Mouse (Mus musculus) heart, embryonic 10.5 days (tissue): ENCODE data around the gene Elovl5. TPM values are rescaled to one million over a fixed set of nuclear protein-coding genes. Genes with fewer than 3 reads are reported as not detected.

Experiments used
- DNase-seq: peaks from one replicate; pipeline ENCODE4 v3.0.0-alpha.2; 2017; ENCODE audit warnings: low spot score
- H3K27ac ChIP-seq: fragments of 300-500 bp; sonication (generic); 2 replicates; pipeline ENCODE4 v1.5.1; 2016; ENCODE audit warnings: mild to moderate bottlenecking
- H3K27me3 ChIP-seq: fragments of 300-500 bp; sonication (generic); 2 replicates; pipeline ENCODE4 v1.6.1; 2016; ENCODE audit warnings: mild to moderate bottlenecking; ENCODE audit not compliant: poor library complexity, insufficient read depth, severe bottlenecking
- H3K36me3 ChIP-seq: fragments of 300-500 bp; sonication (generic); 2 replicates; pipeline ENCODE4 v1.6.1; 2016; ENCODE audit warnings: mild to moderate bottlenecking, moderate library complexity
- H3K4me1 ChIP-seq: fragments of 300-500 bp; sonication (generic); 2 replicates; pipeline ENCODE4 v1.6.1; 2016; ENCODE audit warnings: mild to moderate bottlenecking
- H3K4me3 ChIP-seq: fragments of 300-500 bp; sonication (generic); 2 replicates; pipeline ENCODE4 v1.5.1; 2016; ENCODE audit warnings: mild to moderate bottlenecking, moderate library complexity
- H3K9me3 ChIP-seq: fragments of 300-500 bp; sonication (generic); 2 replicates; pipeline ENCODE4 v1.6.1; 2016; ENCODE audit warnings: mild to moderate bottlenecking, moderate library complexity
- WGBS: fragments of 180-500 bp; shearing (Covaris S2); methylation state at CpG from one replicate; pipeline ENCODE4 v1.1.7; 2016; 5-methylcytosine and 5-hydroxymethylcytosine counted together
- polyA plus RNA-seq: library from polyadenylated mRNA; unstranded; fragments of >200 nt; fragmentation: Nextera tagmentation; extraction: Ambion mirVana; gene quantifications from 2 replicates; pipeline ENCODE4 v1.2.1, GENCODE M21; 2016

Gene Elovl5
- 93.6 and 93.9 TPM in 2 replicates for polyA plus RNA-seq

DNA sequence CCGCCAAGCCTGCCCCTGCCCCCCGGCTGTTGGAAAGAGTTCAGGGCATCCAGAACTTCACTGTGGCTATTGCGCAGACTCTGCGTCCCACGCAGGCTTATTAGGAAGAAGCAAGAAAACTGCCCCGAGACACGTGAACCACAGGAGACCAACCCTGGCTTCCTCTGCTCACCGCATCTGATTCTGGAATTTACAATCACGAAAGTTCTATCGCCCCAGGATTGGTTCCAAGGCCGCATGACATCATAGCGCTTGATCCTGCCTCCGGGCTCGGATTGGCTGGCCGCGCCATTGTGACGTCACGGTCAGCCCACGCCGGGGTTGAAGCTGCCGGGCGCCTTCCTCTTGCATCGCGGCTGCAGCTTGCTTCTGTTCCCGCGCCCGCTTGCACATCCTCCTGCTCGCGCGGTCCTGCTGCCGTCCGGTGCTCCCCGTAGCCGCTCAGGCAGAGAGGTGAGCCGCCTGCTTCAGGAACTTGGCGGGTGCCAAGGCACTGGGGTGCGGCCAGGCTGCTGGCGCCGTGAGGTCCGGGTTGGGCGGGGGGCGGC is at the start of gene Elovl5:
Gene Elovl5 (plus strand): TSS at position 291 of the 548 bp plus-strand sequence.
- DNase-seq, result peak; percentile 98
- H3K27me3 ChIP-seq, result no peaks in the 10 kb centered on the region
- H3K36me3 ChIP-seq, result no peaks in the 10 kb centered on the region
- WGBS, result under 1% methylated on average over 42 of the region's 42 CpGs
- H3K9me3 ChIP-seq, result no peaks in the 10 kb centered on the region
- peaks cover 27% of the 10 kb centered on the region for H3K4me1 ChIP-seq
- peak within 1 kb of the TSS; percentile 96 for H3K27ac ChIP-seq
- H3K4me3 ChIP-seq, result peak within 1 kb of the TSS; percentile 99

DNA sequence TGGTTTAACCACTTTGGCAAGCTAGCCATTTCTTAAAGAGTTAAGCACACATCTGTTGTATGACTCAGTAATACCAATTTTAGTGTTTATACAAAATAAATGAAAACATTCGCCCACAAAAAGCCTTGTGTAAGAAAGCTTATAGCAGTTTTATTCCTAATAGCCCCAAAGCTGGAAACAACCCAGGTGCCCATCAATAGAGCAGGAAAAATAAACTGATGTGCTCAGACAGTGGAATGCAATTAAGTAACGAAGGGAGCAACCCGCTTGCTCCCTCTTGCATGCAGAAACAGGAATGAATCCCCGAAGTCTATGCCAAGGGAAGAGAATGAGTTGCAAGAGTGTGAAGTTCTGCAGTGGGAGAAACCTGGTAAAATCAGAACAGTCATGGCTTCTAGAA is 25.7 kb upstream of the Elovl5 start:
- no peak overlapping the region for H3K4me3 ChIP-seq
- no peaks in the 10 kb centered on the region for H3K4me1 ChIP-seq
- 80% methylated on average over 4 of the region's 4 CpGs for WGBS
- H3K36me3 ChIP-seq, result no peaks in the 10 kb centered on the region
- no peak for DNase-seq
- no peak overlapping the region for H3K27ac ChIP-seq
- H3K9me3 ChIP-seq, result no peaks in the 10 kb centered on the region
- H3K27me3 ChIP-seq, result no peaks in the 10 kb centered on the region

DNA sequence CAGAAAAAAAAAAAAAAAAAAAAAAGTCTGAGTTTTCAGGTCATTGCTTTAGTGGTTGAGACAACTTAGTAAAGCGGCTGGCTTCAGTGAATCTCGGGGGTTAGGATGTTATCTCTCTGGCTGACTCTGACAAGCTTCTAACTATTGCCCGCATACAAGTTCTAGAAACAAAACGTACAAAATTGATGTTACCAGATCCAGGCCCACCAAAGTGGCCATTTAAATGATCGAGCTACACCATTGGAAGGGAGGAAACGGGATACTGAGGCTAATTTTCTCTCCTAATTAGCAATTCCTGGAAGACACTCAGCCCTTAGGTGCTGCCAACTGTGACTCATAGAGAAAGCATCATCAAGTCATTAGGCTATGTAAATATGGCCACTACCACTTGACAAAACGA is 18.6 kb upstream of the Elovl5 start:
- H3K27ac ChIP-seq, result no peak overlapping the region
- H3K36me3 ChIP-seq, result no peaks in the 10 kb centered on the region
- 64% methylated on average over 7 of the region's 7 CpGs for WGBS
- H3K9me3 ChIP-seq, result no peaks in the 10 kb centered on the region
- no peaks in the 10 kb centered on the region for H3K4me1 ChIP-seq
- H3K4me3 ChIP-seq, result no peak overlapping the region
- DNase-seq, result no peak
- no peaks in the 10 kb centered on the region for H3K27me3 ChIP-seq

DNA sequence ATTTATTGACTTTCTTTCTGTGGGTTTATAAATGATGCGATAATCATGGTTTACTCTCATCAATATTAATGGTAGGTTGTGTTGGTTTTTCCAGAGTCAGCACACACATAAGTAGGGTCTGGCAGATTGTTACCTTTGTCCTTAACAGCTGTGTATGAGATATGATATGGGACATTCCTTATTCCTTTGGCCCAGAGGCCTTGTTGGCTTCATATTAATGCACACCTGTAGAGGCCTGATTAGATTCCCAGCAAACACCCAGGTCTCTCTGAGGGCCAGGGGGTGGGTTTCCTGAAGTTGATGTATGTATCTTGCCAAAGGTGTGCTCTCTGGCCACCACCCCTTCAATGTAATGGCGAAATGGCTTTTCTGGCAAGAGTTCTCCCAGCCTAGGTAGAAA is 13.0 kb upstream of the Elovl5 start:
- DNase-seq, result no peak
- H3K9me3 ChIP-seq, result no peaks in the 10 kb centered on the region
- no peaks in the 10 kb centered on the region for H3K36me3 ChIP-seq
- H3K4me1 ChIP-seq, result no peaks in the 10 kb centered on the region
- H3K27me3 ChIP-seq, result no peaks in the 10 kb centered on the region
- 80% methylated on average over 2 of the region's 2 CpGs for WGBS
- no peak overlapping the region for H3K4me3 ChIP-seq
- H3K27ac ChIP-seq, result no peak overlapping the region

DNA sequence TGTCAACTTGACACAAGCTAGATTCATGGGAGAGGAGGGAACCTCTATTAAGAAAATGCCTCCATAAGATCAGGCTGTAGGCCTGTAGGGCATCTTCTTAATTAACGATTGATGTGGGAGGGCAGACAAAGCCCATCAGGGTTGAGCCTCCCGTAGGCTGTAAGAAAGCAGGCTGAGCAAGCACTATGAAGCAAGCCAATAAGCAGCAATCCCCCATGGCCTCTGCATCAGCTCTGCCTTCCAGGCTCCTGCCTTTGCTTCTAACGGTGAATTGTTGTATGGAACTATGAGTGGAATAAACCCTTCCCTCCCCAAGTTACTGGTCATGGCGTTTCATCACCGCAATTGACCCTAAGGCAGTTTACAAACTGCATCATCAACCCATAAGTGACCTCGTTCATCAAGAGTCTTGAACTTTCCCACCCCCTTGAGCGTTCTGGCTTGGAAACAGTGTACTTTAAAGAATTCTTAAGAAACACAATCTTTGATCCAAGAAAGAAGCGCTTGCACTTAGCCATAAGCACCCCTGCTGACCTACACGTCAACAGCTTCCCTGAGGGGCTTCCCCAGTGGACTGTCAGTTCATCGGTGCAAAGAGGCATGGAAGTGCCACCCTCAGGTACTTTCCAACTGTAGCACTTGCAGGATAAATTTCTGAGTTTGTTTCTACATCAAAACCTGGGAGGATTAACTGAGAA is 7.4 kb upstream of the Elovl5 start:
- H3K4me1 ChIP-seq, result peaks cover 24% of the 10 kb centered on the region
- no peak for DNase-seq
- no peaks in the 10 kb centered on the region for H3K9me3 ChIP-seq
- peak overlapping the region; percentile 68 for H3K4me3 ChIP-seq
- H3K27ac ChIP-seq, result peak overlapping the region; percentile 90
- no peaks in the 10 kb centered on the region for H3K27me3 ChIP-seq
- H3K36me3 ChIP-seq, result no peaks in the 10 kb centered on the region
- WGBS, result 28% methylated on average over 10 of the region's 10 CpGs

DNA sequence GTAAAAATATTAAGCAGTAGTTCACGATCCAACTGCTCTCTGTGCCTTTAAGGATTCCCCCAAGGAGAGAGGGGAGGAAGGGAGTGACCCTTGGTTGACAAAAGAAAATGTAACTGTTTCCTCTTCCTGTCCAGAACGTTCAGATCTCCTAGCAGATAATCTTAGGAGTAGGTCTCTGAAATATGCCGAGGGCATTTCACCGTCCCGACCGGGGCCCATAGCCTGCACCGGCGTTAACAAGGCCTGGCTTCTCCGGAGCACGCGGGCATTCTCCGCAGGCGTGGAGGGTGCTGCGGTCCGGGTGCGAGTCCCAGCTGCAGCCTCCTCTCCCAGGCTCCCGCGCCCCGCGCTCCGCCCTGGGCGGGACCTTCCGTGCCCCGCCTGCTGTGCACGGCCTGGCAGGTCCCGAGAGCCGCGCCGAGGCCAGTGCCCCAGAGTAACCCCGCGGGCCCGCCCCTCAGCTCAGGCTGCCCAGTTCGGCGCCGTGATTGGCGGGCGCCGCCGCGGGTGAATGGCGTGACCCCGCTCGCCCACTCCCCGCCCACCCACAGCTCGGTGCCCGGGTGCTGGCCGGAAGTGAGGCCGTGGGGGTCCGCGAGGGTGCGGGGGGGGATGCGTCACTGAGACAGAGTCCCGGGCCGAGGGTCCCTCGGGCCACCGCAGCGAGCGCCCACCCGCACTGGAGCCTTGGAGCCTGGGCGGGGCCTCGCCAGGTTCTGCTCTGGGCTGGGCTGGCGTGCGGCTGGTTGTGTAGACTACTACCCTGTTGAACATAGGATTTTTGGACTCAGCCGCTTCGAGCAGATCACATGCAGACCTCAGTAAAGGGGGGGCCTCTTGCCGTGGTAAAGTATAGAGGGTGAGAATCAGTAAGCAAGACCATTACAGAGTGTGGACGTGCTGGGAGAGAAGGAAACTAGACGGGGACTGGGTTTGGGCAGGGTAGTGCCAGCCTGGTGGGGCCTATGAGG is 6.6 kb upstream of the Elovl5 start:
- no peaks in the 10 kb centered on the region for H3K36me3 ChIP-seq
- H3K9me3 ChIP-seq, result no peaks in the 10 kb centered on the region
- peaks cover 24% of the 10 kb centered on the region for H3K4me1 ChIP-seq
- peak; percentile 97 for DNase-seq
- peak overlapping the region; percentile 90 for H3K27ac ChIP-seq
- WGBS, result under 1% methylated on average over 68 of the region's 68 CpGs
- no peaks in the 10 kb centered on the region for H3K27me3 ChIP-seq
- peak overlapping the region; percentile 68 for H3K4me3 ChIP-seq

DNA sequence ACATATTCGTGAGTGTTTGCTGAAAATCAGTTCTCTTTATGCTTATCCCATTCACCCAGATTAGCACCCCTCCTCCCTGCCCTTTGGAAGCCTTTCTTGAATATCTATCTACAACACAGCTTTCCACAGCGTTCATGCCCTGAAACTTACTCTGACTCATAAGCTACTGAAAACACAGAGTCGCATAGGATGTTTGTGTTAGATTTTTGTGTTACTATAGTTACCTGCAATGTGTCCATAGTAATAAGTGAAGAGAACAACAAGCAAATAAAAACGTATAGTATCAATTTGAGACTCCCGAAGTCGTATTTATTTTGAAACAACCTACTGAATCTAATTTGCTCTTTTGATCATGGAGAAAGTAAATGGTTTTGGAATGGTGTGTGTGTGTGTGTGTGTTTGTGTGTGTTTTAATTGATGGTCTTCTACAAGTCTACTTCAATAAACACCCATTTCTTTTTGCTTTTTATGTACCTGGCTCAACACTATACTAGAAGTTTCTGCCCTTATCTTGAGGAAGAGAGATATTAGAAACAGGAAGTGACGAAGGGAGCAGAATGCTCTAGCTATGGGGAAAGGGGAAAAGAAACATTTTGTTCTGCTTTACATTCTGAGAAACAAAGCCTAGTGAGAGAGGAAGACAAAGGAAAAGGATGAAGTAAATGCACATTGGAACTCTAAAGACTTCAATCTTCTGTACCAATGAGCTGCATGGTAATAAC is 5.5 kb upstream of the Elovl5 start:
- WGBS, result 49% methylated on average over 7 of the region's 7 CpGs
- H3K36me3 ChIP-seq, result no peaks in the 10 kb centered on the region
- H3K4me3 ChIP-seq, result peak overlapping the region; percentile 68
- DNase-seq, result no peak
- no peaks in the 10 kb centered on the region for H3K9me3 ChIP-seq
- no peaks in the 10 kb centered on the region for H3K27me3 ChIP-seq
- peaks cover 24% of the 10 kb centered on the region for H3K4me1 ChIP-seq
- peak overlapping the region; percentile 90 for H3K27ac ChIP-seq

DNA sequence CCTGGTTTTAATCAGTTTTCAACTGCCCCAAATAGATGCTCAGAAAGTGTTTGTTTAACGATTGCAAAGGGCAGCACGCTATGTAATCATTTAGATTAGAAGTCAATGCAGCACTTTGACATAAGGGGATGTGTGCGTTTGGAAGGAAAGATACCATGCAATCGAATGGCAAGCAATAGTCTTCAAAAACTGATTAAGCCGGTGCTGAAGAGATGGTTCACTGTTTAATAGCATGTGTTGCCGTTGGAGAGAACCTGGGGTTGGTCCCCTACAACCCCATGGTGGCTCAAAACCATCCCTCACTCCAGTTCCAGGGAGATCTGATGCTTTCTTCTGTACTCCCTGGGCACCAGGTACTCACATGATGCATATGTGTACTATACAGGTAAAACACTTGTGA is 4.9 kb upstream of the Elovl5 start:
- peak overlapping the region; percentile 90 for H3K27ac ChIP-seq
- no peaks in the 10 kb centered on the region for H3K27me3 ChIP-seq
- no peak for DNase-seq
- H3K9me3 ChIP-seq, result no peaks in the 10 kb centered on the region
- H3K4me1 ChIP-seq, result peaks cover 24% of the 10 kb centered on the region
- H3K36me3 ChIP-seq, result no peaks in the 10 kb centered on the region
- 55% methylated on average over 6 of the region's 6 CpGs for WGBS
- no peak overlapping the region; the same call in 1 of the 2 replicates for H3K4me3 ChIP-seq

DNA sequence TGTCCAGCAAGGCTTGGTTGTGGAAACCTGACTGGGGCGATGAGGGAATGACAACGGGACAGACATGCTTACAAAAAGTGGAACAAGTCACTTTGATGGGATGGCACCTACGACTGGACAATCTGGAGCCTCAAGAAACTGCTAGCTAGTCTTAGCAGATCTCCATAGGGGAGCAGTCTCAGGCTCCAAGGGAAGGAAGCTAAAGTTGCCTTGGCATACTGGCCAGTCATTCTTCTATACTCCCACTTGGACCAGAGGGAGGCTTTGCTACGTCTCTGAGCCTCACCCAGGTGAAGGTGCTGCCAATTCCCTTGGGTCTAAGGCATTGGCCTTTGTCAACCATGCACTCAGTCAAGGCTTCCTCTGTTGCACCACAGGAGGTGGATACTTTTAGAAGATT is 2.5 kb upstream of the Elovl5 start:
- Histone ChIP-seq H3K4me3 (no peak overlapping the region), H3K9me3 (no peaks in the 10 kb centered on the region), H3K27me3 (no peaks in the 10 kb centered on the region), H3K27ac (no peak overlapping the region), H3K36me3 (no peaks in the 10 kb centered on the region), H3K4me1 (peaks cover 37% of the 10 kb centered on the region)
- DNase-seq, result no peak
- WGBS, result 71% methylated on average over 4 of the region's 4 CpGs

DNA sequence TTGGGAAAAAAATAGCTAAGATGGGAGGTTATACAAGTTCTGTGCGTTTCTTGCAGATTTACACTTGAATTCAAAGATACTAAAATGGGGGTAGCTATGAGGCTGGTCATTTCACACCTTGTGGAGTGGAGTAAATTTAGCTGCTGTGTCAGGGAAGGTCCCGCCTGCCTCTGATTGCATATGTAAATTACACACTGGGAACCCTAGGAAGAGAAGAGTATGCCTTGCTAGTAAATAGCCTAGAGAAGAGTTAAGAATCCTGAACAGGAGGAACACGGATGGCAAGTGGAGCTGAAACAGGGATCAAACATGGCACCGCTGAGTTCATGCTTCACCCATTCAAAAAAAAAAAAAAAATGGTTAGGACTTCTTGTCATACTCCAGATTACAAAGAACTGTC is 1.4 kb upstream of the Elovl5 start:
- no peak overlapping the region for H3K4me3 ChIP-seq
- 45% methylated on average over 4 of the region's 4 CpGs for WGBS
- peak; percentile 56 for DNase-seq
- no peaks in the 10 kb centered on the region for H3K36me3 ChIP-seq
- H3K4me1 ChIP-seq, result peaks cover 30% of the 10 kb centered on the region
- no peaks in the 10 kb centered on the region for H3K27me3 ChIP-seq
- H3K9me3 ChIP-seq, result no peaks in the 10 kb centered on the region
- no peak overlapping the region for H3K27ac ChIP-seq

DNA sequence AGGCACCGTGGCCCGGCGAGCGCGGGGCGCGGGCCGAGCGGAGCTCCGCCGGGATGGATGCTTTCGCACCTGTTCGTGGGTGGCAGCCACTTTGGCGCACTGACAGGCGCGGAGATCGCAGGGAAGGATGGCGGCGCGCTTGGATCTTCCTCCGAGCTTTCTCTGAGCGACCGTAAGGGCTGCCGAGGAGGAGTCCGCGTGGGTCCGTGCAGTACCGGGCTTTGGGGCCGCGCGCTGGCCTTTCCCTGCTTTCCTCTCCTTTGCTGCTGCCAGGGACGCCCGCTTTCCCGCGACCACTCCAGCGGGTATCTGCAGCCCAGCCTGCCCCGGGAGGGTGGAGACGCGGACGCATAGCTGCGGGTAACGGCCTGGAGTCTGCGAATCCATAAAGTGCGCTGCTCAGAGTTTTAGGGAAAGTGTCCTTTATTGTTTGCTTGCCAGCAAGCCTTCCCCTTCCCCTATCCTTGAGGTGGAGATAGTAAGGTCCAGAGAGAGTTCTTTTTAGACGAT is 513 bp downstream of the Elovl5 start:
- no peak for DNase-seq
- no peaks in the 10 kb centered on the region for H3K9me3 ChIP-seq
- H3K27me3 ChIP-seq, result no peaks in the 10 kb centered on the region
- peaks cover 30% of the 10 kb centered on the region for H3K4me1 ChIP-seq
- H3K36me3 ChIP-seq, result no peaks in the 10 kb centered on the region
- peak overlapping the region; percentile 96 for H3K27ac ChIP-seq
- WGBS, result 0% methylated on average over 45 of the region's 45 CpGs
- H3K4me3 ChIP-seq, result peak overlapping the region; percentile 99

DNA sequence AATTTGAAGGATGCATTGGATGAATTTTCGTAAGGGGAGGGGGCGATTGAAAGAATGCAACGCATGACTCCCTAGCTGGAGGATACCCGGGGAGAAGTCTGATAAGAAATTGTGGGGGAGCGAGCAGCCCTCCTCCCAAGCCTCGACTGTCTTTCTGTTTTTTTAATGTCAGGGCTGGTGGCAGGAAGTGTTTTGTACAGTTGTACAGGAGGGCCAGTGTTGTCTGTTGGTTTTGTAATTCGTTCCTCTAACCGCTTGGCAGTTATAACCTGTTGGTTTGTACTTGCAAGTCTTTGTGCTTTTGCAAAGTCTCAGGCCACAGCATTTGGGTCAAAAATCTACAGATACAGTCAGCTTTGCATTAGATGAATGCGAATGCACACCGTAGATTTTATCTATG is 1.0 kb downstream of the Elovl5 start:
- no peaks in the 10 kb centered on the region for H3K27me3 ChIP-seq
- peaks cover 34% of the 10 kb centered on the region for H3K4me1 ChIP-seq
- peak overlapping the region; percentile 96 for H3K27ac ChIP-seq
- no peaks in the 10 kb centered on the region for H3K36me3 ChIP-seq
- WGBS, result 21% methylated on average over 10 of the region's 10 CpGs
- H3K4me3 ChIP-seq, result peak overlapping the region; percentile 99
- DNase-seq, result no peak
- no peaks in the 10 kb centered on the region for H3K9me3 ChIP-seq
